Mouse (Mus musculus) hindbrain, embryonic 12.5 days (tissue): ENCODE results near the gene Spata3. TPM values are rescaled to one million over a fixed set of nuclear protein-coding genes. Genes with fewer than 3 reads are reported as not detected.
A peak's percentile ranks its signal among the peaks of the same experiment; 100 is the strongest.

Source experiments
- ATAC-seq: fragments of 200-750 bp; cut with Nextera tagmentation; 2 replicates; pipeline ENCODE4 v1.8.0; 2017; ENCODE audit warnings: moderate TSS enrichment; ENCODE audit not compliant: low FRiP score
- H3K27ac ChIP-seq: fragments of 300-500 bp; sonication (generic); 2 replicates; pipeline ENCODE4 v1.5.1; 2016; ENCODE audit warnings: mild to moderate bottlenecking
- H3K27me3 ChIP-seq: fragments of 300-500 bp; sonication (generic); 2 replicates; pipeline ENCODE4 v1.6.1; 2016; ENCODE audit warnings: mild to moderate bottlenecking
- H3K36me3 ChIP-seq: fragments of 300-500 bp; sonication (generic); 2 replicates; pipeline ENCODE4 v1.6.1; 2016; ENCODE audit warnings: mild to moderate bottlenecking
- H3K4me1 ChIP-seq: fragments of 300-500 bp; sonication (generic); 2 replicates; pipeline ENCODE4 v1.6.1; 2016
- H3K4me2 ChIP-seq: fragments of 300-500 bp; sonication (generic); replicated peaks from 2 replicates; pipeline ENCODE4 v1.6.1; 2016; ENCODE audit warnings: mild to moderate bottlenecking
- H3K4me3 ChIP-seq: fragments of 300-500 bp; sonication (generic); 2 replicates; pipeline ENCODE4 v1.5.1; 2016; ENCODE audit warnings: mild to moderate bottlenecking
- H3K9ac ChIP-seq: fragments of 300-500 bp; sonication (generic); 2 replicates; pipeline ENCODE4 v1.6.1; 2016; ENCODE audit warnings: mild to moderate bottlenecking, moderate library complexity
- H3K9me3 ChIP-seq: fragments of 300-500 bp; sonication (generic); replicated peaks from 2 replicates; pipeline ENCODE4 v1.6.1; 2016; ENCODE audit warnings: mild to moderate bottlenecking
- WGBS: fragments of 180-500 bp; shearing (Covaris S2); methylation state at CpG from one replicate; pipeline ENCODE4 v1.1.7; 2016; 5-methylcytosine and 5-hydroxymethylcytosine counted together
- polyA plus RNA-seq: library from polyadenylated mRNA; unstranded; fragments of >200 nt; fragmentation: Nextera tagmentation; extraction: Ambion mirVana; gene quantifications from 2 replicates; pipeline ENCODE4 v1.2.1, GENCODE M21; 2016

Gene Spata3
- polyA plus RNA-seq, 1 experiment from 2014 or later: not detected

- no peak overlapping the region for H3K4me3 ChIP-seq
- 88% methylated on average over 6 of the region's 6 CpGs for WGBS
- H3K9me3 ChIP-seq: 0 out of 2 replicates have a peak, but pooled peaks cover 4% of the 10 kb centered on the region
- H3K4me1 ChIP-seq: peaks cover 11% of the 10 kb centered on the region
- H3K4me2 ChIP-seq: no peak overlapping the region
- ATAC-seq: no peak
- H3K27me3 ChIP-seq: no peaks in the 10 kb centered on the region
- no peak overlapping the region for H3K27ac ChIP-seq
- H3K9ac ChIP-seq: no peak overlapping the region
- H3K36me3 ChIP-seq: peaks cover 3% of the 10 kb centered on the region; the same call in 1 of the 2 replicates
Observed at GRCm38 (mm10) chr1:86062523-86062922, 45.9 kb downstream of the Spata3 start.

GRCm38 (mm10) chr1:86064271-86064991 lies 47.8 kb downstream of the Spata3 start, which contains the start of gene Psmd1:
Gene Psmd1 (plus strand): TSS chr1:86064387.
- H3K4me2 ChIP-seq: peak within 1 kb of the TSS; percentile 90

GRCm38 (mm10) chr1:86076565-86076964 lies 59.9 kb downstream of the Spata3 start:
- H3K4me2 ChIP-seq: no peak overlapping the region
- ATAC-seq: no peak
- no peaks in the 10 kb centered on the region for H3K9me3 ChIP-seq
- no peaks in the 10 kb centered on the region for H3K27me3 ChIP-seq
- H3K4me3 ChIP-seq: no peak overlapping the region
- peaks cover 70% of the 10 kb centered on the region for H3K36me3 ChIP-seq
- no peak overlapping the region for H3K9ac ChIP-seq
- WGBS: 98% methylated on average over 2 of the region's 2 CpGs
- H3K27ac ChIP-seq: no peak overlapping the region
- H3K4me1 ChIP-seq: no peaks in the 10 kb centered on the region

More at GRCm38 (mm10) chr1:86064271-86064991, 47.8 kb downstream of the Spata3 start, which contains the start of gene Psmd1:
- peak within 1 kb of the TSS; percentile 98 for H3K9ac ChIP-seq
- H3K36me3 ChIP-seq: peaks cover 3% of the 10 kb centered on the region; the same call in 1 of the 2 replicates
- ATAC-seq: peak; percentile 94
- H3K9me3 ChIP-seq: 0 out of 2 replicates have a peak, but pooled peaks cover 4% of the 10 kb centered on the region
- peak within 1 kb of the TSS; percentile 86 for H3K27ac ChIP-seq
- under 1% methylated on average over 46 of the region's 47 CpGs for WGBS
- H3K27me3 ChIP-seq: no peaks in the 10 kb centered on the region
- peak within 1 kb of the TSS; percentile 98 for H3K4me3 ChIP-seq
- H3K4me1 ChIP-seq: peaks cover 11% of the 10 kb centered on the region

Other genes starting within 250 kb of the Spata3 start
- 1.2 and 1.5 TPM in 2 replicates for gene A630001G21Rik, start 238.2 kb upstream of the Spata3 start, polyA plus RNA-seq
- 75.3 and 80.6 TPM in 2 replicates for gene Cab39, start 223.4 kb upstream of the Spata3 start, polyA plus RNA-seq
- gene Itm2c, start 122.5 kb upstream of the Spata3 start, polyA plus RNA-seq: 169 and 173 TPM in 2 replicates
- gene 4933407L21Rik, start 88.3 kb upstream of the Spata3 start, polyA plus RNA-seq: 1.3 and 1.6 TPM in 2 replicates
- 0.09 TPM in 1 of 2 replicates, not detected in the other for gene Gpr55, start 55.8 kb upstream of the Spata3 start, polyA plus RNA-seq
- gene 2810459M11Rik, start 29.0 kb downstream of the Spata3 start, polyA plus RNA-seq: 0.39 and 1.5 TPM in 2 replicates
- 196 TPM in 2 replicates for gene Psmd1, start 47.6 kb downstream of the Spata3 start, polyA plus RNA-seq
- gene Htr2b, start 95.2 kb downstream of the Spata3 start, polyA plus RNA-seq: 0.66 and 0.86 TPM in 2 replicates
- gene Gm21972, start 116.8 kb downstream of the Spata3 start, polyA plus RNA-seq: 0.65 and 1.4 TPM in 2 replicates
- 38.0 and 39.8 TPM in 2 replicates for gene Armc9, start 138.0 kb downstream of the Spata3 start, polyA plus RNA-seq